Mouse (Mus musculus) kidney, adult 9 months (tissue): ENCODE measurements around the gene Itgb1bp1.

Experiments used
- DNase-seq: peaks from one replicate; pipeline ENCODE4 v3.0.0; 2022

The Itgb1bp1 gene

DNA sequence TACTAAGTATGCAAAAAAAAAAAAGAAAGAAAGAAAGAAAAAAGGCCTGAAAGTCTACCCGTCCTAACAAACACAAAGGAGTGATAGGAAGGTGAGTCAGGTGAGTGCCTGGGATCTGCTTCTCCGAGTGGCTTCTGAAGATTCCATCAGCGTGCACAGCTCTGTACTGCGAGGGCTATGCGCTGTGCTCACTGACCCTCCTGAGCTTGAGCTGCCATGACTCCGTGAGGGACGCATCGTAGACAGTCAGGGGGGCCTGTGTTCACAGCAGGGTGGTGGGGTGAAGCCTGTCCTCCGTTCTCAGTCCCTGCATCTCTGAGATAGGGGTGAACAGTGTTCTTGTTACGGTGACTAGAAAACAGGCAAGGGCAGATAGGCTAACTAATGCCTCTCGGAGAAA is 12.8 kb upstream of the Itgb1bp1 start:
- DNase-seq, result no peak

DNA sequence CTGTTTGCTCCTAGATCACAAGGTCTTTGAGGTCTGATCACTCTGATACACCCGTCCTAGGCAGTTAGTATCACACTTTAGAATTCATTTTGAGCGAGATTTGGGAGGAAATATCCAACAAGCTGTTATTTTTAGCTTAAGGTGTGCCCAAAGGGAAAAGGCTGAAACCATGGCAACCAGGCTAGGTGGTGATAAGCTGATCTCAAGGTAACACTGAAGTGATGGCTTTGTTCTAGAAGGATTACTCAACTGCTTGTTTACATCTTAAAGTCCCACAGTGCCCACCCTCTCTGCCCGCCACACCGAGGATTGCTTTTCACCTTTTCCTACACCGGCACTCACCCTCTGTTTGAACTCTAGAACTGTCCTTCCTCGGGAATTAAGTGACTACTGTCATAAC is 3.6 kb upstream of the Itgb1bp1 start:
- no peak for DNase-seq

DNA sequence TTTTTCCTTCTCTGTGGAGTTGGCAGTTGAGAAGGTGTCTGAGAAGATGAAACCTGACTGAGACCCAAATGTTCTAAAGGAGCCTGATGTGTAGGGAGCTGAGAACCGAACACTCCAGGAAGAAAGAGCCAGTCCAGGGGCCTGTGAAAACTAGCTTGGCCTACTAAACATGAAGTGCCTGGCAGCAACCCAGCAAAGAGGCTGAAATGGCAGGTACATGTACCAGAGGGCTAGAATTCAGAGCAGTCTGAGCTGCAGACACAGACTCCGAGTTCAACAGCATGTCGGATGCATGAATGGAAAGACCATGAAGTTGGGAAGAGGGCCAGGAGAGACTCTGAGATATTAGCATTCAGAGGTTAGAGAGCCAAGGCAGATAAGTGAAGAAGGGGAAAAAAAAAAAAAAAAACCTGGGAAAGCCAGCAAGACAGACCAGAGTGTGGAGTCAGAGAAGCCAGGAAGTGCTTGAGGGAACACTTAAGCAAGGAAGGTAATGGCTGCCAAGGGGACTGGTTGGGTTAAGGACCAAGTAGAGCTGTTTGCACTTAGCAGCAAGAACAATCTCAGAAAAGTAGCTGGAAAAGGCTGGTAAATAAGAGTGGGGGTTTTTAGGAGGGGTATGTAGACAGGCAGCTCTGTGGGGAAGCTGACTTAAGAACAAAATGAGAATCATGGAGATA is 2.8 kb upstream of the Itgb1bp1 start:
- no peak for DNase-seq

DNA sequence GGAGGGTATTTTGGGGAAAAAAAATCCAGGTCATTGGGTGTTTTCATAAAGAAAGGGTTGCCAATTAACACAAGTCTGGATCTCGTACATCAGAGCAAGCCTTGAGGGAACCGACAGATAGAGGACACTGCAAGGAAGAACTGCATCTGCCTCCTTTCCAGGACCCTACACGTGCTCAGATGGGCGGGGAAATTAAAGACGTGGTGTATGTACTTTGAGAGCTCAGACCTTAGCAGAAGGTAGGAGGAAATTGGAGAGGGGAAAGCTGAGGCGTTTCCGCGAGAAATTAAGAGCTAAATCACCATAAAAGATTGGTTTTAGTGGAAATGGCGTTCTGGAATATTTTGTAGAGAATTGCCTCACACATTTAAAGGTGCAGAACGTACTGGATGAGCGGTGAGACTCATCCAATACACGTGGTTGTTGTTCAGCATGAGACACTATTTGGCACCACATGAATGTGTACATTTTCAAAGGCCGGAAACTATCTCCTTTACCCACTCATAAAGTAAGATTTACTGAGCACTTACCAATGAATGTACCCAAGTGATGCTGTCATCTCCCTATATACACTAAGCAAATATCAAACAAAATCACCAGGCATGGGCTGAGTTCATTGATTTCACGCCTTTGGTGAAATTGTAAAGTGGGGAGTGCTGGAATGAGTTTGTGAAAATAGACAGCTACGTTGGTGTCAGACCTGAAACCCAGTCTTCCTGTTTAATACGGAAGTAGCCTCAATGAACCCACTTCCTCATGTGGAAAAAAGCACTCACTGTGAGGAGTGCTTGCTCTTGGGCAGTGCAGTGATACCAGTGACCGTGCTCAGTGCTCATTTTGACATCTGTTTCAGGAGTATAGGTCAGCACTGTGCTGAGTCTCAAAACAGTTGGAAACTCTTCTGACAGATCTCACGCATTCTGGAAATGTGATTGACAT is 897 bp upstream of the Itgb1bp1 start:
- DNase-seq, result no peak

GRCm38 (mm10) chr12:21285508-21286242 is 409 bp downstream of the Itgb1bp1 start:
- DNase-seq, result no peak

DNA sequence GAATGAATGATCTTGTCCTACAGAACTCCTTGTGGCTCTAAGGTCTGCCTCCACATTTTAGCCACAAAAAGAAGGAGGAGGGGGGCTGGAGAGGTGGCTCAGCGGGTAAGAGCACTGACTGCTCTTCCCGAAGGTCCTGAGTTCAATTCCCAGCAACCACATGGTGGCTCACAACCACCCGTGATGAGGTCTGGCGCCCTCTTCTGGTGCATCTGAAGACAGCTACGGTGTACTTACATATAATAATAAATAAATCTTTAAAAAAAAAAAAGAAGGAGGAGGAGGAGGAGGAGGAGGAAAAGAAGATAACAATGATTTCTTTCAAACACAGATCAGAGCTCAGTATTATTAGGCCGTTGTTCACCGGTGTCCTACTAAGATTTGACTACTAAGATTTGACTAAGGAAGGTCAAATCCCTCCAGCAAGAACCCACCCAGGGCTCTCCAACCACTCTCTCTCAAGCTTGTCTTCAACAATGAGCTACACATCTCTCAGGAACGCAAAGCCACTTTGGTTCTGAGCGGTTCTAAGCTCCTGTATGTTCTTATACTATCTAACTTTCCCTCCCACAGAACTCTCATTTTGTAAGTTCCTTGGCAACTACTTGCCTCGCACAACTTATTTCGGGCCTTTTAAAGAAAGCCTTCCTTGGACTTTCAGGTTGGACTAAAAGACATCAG is 1.2 kb downstream of the Itgb1bp1 start, which contains the start of gene Cpsf3:
Gene Cpsf3 (plus strand): TSS at position 631 of the 681 bp plus-strand sequence.
- DNase-seq, result no peak

GRCm38 (mm10) chr12:21277352-21277864 is 8.7 kb downstream of the Itgb1bp1 start:
- no peak for DNase-seq

DNA sequence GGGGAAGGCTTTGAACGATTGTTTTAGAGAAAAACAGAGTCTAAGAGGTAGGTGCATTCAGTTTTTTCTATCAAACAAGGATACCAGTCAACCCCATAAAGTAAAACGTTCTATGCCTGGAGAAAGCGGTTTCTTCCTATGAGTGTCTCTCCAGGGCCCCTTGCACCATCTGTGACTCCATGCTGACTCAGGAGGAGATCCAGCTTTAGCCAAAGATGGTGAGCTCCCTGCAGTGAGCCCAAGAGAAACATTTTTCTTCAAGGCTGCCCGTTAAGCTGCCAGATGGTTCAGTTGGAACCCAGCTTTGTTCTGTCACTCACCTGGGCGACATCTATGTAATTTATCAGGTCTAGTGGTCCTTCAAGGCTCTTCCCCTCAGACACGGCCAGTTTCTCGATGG is 11.6 kb downstream of the Itgb1bp1 start:
- DNase-seq, result no peak

- DNase-seq, result no peak
These were observed 17.9 kb downstream of the Itgb1bp1 start for GRCm38 (mm10) chr12:21268083-21268616.

DNA sequence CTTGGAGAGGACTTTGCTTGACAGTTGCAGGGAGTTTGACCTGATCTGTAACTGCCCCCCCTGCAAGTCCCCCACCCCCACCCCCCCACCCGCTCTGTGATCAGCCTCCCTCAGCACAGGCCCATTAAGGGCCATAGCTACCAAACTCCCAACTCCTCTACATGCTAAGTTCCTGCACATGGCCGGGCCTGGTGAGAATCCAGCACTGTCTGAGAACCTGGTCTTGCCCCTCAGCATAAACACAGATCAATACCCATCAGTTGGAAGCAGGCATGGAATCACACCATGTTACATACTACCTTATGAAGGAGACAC is 19.3 kb downstream of the Itgb1bp1 start:
- DNase-seq, result no peak

- DNase-seq, result peak; percentile 71
These were observed 19.9 kb downstream of the Itgb1bp1 start for GRCm38 (mm10) chr12:21265946-21266783.

- DNase-seq, result no peak
These were observed 20.6 kb downstream of the Itgb1bp1 start for GRCm38 (mm10) chr12:21265501-21265900.

GRCm38 (mm10) chr12:21264970-21265369 is 21.1 kb downstream of the Itgb1bp1 start:
- no peak for DNase-seq

DNA sequence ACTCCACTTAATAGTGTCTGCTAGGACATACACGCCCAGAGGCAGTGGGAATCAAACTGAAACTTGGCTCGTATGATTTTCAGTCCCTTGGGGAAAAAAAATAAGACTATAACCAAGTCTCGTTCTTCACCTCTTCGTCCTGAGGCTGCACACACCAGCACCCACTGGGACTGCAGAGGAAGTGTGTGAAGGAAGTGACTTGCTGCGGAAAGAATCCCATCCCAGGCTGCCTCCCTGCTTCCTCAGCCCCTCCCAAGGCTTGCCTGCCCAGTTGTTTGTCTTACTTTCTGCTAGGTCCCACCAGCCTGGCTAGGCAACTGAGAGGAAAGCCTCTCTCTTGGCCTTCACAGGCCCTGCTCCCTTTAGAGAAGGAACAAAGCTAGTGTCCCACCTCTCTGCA is 21.8 kb downstream of the Itgb1bp1 start:
- DNase-seq, result peak; percentile 67

DNA sequence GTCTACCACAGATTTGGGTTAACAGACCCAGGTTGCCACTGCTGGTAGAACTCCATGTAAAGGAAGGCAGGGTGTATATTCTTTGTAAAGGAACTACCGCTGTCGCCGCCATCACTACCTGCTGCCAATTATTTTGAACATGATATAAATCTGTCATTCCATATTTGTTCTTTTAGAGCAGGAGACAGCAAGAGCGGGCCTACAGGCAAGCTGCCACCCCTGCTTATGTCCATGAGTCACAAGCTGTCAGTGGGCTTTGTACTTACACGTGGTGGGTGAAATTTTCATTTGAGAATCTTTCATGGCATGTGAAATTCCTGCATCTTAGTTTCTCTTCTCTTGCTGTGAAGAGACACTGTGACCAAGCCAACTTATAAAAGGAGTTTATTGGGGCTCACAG is 22.8 kb downstream of the Itgb1bp1 start:
- no peak for DNase-seq

DNA sequence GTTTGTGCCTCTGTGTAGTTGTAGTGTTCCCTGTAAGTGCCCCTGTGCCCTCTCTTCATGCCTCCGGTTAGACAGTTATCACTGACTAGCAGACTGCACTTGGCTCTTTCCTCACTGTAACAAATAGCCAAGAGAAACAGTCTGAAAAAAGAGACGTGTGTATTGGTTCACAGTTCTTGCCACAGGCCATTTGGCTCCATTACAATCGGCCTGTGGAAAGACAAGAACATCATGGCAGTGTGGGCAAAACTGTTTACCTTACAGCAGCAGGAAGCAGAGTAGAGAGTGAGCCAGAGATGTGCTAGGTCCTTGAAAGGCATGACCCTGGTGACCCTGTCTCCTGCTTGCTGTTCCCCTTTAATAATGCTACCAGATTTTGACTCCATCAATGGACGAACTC is 24.6 kb downstream of the Itgb1bp1 start:
- DNase-seq, result no peak

DNA sequence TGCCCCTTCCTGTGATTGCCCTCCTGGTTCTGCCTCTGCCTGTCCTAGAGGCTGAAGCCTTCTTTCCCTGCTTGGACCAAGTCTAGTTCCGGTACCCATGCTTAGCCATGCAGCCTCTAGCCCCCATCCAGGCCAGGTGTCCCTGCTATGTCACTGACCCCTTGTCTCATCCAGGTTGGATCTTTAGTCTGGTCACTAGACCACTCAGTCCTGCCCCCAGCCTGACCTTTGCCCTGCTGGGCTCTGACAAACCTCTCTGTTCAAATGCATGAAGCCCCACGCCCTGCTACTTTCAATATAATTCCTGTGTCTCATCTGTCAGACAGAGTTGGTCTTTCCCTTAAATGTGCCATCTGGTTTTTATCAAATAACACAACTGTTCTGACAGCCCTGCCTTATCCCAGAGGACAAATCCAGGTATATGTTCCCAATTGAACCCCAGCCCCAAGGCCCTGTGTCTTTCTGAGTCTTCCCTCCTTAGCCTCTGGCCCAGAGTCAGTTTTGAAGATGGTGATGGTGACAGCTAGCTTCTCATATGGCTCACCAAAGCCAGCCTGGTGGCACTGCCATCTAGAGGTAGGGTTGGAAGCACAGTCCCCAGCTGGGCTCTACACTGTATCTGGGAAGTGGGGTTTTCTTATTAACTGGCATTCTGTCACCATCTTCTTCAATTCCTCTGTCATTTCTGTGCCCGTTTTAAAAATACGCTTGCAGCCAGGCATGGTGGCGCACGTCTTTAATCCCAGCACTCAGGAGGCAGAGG is 25.4 kb downstream of the Itgb1bp1 start:
- DNase-seq, result peak; percentile 25

- DNase-seq, result no peak
These were observed 38.2 kb downstream of the Itgb1bp1 start for GRCm38 (mm10) chr12:21247711-21248392.

DNA sequence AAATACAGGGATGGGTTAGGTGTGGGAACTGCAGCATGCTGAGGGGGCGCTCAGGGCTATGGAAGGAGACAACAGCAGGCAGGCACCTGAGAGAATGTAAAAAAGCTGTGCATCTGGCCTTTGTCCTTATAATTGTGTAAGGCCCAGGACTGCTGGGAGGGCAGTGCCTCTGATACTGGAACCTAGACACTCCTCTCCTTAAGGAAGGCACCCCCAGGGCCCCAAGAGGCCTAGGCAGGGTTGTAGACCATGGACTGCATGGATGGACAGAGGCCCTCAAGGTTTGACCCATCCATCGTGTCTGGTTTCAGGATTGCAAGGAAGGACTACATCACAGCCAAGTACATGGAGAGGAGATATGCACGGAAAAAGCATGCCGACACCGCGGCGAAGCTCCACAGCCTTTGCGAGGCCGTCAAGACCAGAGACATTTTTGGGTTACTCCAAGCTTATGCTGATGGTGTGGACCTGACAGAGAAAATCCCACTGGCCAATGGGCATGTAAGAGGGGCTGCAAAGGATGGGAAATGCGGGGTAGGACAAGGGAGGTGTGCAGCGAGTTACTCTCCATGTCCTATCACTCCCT is 41.6 kb downstream of the Itgb1bp1 start:
- DNase-seq, result no peak

DNA sequence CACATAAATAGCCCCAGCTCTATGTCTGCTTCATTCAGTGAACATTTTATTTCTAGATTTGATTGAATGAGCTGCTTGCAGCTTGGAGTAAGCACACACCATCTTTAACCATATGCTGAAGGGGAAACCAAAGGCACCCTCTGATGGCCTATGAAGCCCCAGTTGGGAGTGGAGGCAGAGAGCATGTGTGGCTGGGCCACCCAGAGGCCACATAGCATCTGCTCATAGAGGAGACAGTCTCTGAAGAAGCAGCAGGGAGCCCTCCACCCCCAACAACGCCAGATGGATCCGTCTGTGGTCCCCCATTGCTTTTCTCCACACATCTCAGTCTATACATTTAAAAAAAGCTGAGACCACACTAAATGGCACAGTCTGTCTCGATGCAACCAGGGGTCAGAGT is 44.1 kb downstream of the Itgb1bp1 start:
- no peak for DNase-seq
